Mouse (Mus musculus): Measurements from ENCODE around the gene Lrrc43. TPM values are rescaled to one million over a fixed set of nuclear protein-coding genes. Genes with fewer than 3 reads are reported as not detected.
A peak's percentile ranks its signal among the peaks of the same experiment; 100 is the strongest.

The Lrrc43 gene
- polyA plus RNA-seq, 1 experiment from 2014 or later: 0.10 TPM

DNA sequence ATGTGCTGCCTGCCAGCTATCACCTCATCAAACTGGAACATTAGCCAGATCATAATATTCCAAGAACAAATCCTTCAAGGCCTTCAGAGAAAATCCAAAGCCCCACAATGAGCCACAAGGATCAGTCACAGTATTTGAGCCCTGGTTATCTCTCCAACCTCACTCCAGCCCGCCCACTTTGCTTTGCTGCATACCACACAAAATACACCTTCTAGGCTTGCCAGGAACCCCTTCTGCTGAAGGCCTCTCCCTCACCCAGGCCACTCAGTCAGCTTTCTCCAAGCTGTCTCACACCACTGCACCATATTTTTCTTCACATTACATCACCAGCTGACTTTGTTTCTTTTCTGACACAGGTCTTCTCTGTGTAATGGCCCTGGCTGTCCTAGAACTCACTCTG is 33.1 kb downstream of the Lrrc43 start:
- 88% methylated on average over 1 of the region's 1 CpGs for WGBS
- no peak for ATAC-seq (ENCODE audit: low read depth)
- peaks cover 32% of the 10 kb centered on the region for H3K36me3 ChIP-seq
- peak overlapping the region; percentile 92; the same call in 1 of the 2 replicates for H3K4me2 ChIP-seq
- H3K4me1 ChIP-seq (replicated peaks): peaks cover 36% of the 10 kb centered on the region
- no peak overlapping the region for H3K27ac ChIP-seq (replicated peaks)
- no peaks in the 10 kb centered on the region for H3K9me3 ChIP-seq
- no peaks in the 10 kb centered on the region for H3K27me3 ChIP-seq
- 0 out of 2 replicates have a peak overlapping the region, but pooled peaks have one; percentile 26 for H3K9ac ChIP-seq
- H3K4me3 ChIP-seq: no peak overlapping the region

DNA sequence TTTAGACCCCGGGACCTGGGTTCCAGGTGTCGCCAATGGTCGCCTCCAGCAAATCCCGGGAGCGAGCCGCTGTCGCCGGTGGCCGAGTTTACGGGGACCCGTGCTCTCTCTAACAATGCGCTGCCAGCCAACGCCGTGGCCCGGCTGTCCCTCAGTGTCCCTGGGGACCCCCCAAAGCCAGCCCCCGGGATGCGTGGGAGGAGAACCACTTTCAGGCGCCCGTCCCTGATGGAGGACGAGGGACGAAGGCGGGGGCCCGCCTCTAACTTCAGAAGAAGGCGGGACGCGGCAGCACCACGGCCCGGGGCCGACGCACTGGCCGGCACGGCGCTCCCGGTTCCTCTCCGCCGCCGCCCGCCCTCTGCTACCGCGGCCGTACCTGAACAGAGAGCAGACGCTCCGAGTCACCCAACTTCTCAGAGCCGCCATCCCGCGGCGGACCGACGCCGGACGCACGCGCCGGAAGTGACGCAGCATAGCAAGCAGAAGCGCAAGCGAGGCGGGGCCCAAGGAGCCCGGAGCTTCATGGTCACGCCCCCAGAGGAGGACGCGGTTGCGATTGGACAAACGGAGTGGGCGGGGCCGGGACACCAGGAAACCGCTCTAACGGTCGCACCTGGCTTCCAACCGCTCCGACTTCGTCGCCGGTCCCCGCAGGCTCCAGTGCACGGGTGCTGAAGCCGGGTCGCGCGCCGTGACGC is 34.7 kb downstream of the Lrrc43 start, which contains the start of gene Diablo:
Gene Diablo (minus strand): TSS at position 485 of the 701 bp plus-strand sequence.
- Histone ChIP-seq H3K36me3 (peaks cover 30% of the 10 kb centered on the region), H3K4me3 (peak within 1 kb of the TSS; percentile 88), H3K9ac (peak within 1 kb of the TSS; percentile 79), H3K9me3 (no peaks in the 10 kb centered on the region), H3K27me3 (no peaks in the 10 kb centered on the region), H3K4me2 (peak within 1 kb of the TSS; percentile 92), H3K4me1 (replicated peaks) (peaks cover 36% of the 10 kb centered on the region), H3K27ac (replicated peaks) (peak within 1 kb of the TSS; percentile 75)
- ATAC-seq (ENCODE audit: low read depth): peak; percentile 97
- under 1% methylated on average over 82 of the region's 82 CpGs for WGBS

DNA sequence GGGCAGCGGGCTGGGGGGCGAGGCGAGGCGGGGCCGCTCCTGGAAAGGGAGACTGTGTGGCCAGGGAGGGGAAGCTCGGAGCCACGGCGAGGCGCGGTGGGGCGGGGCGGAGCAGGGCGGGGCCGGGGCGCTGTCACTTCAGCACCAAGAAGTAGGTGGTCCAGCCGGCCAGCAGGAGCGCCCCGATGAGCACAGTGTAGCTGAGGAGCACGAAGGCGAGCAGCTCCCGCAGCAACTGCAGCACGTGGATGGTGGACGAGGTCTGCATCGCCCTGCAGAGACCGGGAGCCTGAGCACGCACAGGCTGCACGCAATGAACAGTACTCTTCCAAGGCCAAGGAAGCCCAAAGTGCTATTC is 35.3 kb downstream of the Lrrc43 start:
- peaks cover 36% of the 10 kb centered on the region for H3K4me1 ChIP-seq (replicated peaks)
- H3K27ac ChIP-seq (replicated peaks): peak overlapping the region; percentile 74
- H3K4me2 ChIP-seq: peak overlapping the region; percentile 69
- peaks cover 30% of the 10 kb centered on the region for H3K36me3 ChIP-seq
- WGBS: 1% methylated on average over 27 of the region's 27 CpGs
- H3K4me3 ChIP-seq: peak overlapping the region; percentile 88
- no peaks in the 10 kb centered on the region for H3K27me3 ChIP-seq
- peak overlapping the region; percentile 62 for H3K9ac ChIP-seq
- no peaks in the 10 kb centered on the region for H3K9me3 ChIP-seq
- peak; percentile 94 for ATAC-seq (ENCODE audit: low read depth)

DNA sequence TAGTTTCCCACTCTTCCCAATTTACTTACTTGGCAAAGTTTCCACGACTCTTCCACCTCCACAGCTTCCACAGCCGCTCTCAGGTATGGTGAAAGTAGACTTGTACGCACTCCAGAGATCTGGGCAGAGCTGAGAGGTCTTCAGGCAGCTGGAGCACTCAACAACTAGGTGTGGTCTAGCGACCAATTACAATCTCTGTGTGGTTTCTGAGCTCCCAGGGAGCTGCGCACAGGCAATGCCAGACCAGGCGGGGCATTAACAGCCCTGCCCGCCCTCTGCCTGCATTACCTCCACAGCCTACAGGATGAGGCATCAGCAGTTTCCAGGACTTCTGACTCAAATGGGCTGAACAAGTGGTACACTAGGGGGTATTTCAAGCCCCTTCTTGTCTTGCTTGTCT is 36.2 kb downstream of the Lrrc43 start, which contains the start of gene Gm49027:
Gene Gm49027 (minus strand): TSS at position 208 of the 400 bp plus-strand sequence.
- Histone ChIP-seq H3K36me3 (peaks cover 37% of the 10 kb centered on the region), H3K4me1 (replicated peaks) (peaks cover 36% of the 10 kb centered on the region), H3K9ac (peak within 1 kb of the TSS; percentile 62), H3K9me3 (no peaks in the 10 kb centered on the region), H3K27ac (replicated peaks) (peak within 1 kb of the TSS; percentile 74), H3K4me2 (peak within 1 kb of the TSS; percentile 69), H3K27me3 (no peaks in the 10 kb centered on the region), H3K4me3 (peak within 1 kb of the TSS; percentile 88)
- no peak for ATAC-seq (ENCODE audit: low read depth)
- WGBS: 81% methylated on average over 7 of the region's 7 CpGs

DNA sequence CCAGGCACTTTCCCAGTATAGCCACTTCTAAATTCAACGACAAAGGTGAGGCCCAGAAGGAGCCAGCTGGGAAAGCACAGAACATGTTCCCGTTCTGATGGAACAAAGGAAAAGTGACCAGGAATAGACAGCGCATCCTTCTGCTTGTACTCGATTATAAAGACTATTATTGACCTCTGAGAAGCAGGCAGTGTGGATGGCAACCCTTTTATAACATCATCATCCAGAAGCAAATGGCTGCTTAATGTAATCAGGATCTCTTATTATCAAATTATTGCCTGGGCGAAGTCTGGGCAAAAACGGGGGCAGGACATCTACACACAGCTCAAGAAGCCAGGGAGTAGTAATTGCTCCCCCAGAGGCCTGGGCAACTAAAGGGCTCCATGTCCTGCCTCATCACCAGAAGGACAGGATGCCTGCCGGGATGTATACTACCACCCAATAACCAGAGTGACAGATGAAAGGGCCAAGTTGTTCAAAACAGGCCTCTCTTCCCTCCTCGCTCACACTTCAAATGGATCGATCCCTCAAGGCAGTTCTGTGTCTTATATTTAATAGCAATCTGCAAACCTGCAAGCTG is 36.9 kb downstream of the Lrrc43 start:
- Histone ChIP-seq H3K27ac (replicated peaks) (no peak overlapping the region), H3K27me3 (no peaks in the 10 kb centered on the region)
- no peak for ATAC-seq (ENCODE audit: low read depth)

DNA sequence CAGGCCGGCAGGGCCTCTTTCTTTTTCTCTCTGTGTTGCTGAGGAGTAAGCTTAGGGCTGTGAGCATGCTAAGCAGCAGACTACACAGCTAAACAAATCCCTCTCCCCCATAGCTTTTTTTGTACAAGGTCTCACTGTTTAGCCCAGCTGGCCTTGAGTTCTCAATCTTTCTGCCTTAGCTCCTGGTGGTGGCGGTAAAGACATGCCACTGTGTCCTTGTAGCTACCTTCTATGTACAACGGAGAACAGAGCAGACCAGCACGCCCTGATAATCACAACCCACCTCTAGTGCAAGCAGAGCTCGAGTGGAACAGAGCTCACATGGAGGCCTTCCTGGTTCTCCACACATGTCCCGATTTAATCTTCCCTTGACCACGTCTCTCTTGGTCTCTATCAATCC is 39.5 kb downstream of the Lrrc43 start:
- Histone ChIP-seq H3K4me3 (no peak overlapping the region), H3K27ac (replicated peaks) (no peak overlapping the region), H3K36me3 (peaks cover 71% of the 10 kb centered on the region), H3K4me2 (no peak overlapping the region), H3K4me1 (replicated peaks) (peaks cover 12% of the 10 kb centered on the region), H3K9ac (no peak overlapping the region), H3K9me3 (no peaks in the 10 kb centered on the region), H3K27me3 (no peaks in the 10 kb centered on the region)
- no peak for ATAC-seq (ENCODE audit: low read depth)
- 79% methylated on average over 7 of the region's 7 CpGs for WGBS

More for the DNA sequence above, 36.9 kb downstream of the Lrrc43 start:
- 91% methylated on average over 9 of the region's 9 CpGs for WGBS
- H3K4me1 ChIP-seq (replicated peaks): peaks cover 36% of the 10 kb centered on the region
- peaks cover 44% of the 10 kb centered on the region for H3K36me3 ChIP-seq
- H3K4me2 ChIP-seq: no peak overlapping the region
- H3K9ac ChIP-seq: no peak overlapping the region
- no peak overlapping the region for H3K4me3 ChIP-seq
- no peaks in the 10 kb centered on the region for H3K9me3 ChIP-seq

DNA sequence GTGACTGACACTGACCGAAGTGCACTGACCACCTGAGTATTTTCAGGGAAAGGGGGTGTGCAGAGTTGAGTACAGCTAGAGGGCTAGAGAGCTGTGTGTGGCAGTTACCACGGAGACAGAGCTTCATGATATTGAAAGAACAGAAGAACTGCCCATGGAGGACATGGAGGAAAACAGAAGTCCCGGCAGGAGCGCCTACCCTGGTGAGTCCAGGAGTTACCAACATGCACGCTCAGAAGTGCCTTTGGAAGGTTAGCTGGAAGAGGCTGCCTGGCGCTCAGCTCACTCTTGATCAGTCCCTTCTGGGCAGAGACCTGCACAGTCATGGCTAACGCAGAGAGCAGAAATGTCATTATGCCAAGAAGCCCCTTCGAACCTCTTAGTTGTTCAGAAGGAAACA is 41.0 kb downstream of the Lrrc43 start:
- Histone ChIP-seq H3K36me3 (peaks cover 85% of the 10 kb centered on the region), H3K9ac (no peak overlapping the region), H3K4me1 (replicated peaks) (peaks cover 5% of the 10 kb centered on the region; the same call in 1 of the 2 replicates), H3K27me3 (no peaks in the 10 kb centered on the region), H3K4me3 (no peak overlapping the region), H3K9me3 (no peaks in the 10 kb centered on the region), H3K4me2 (no peak overlapping the region), H3K27ac (replicated peaks) (no peak overlapping the region)
- no peak for ATAC-seq (ENCODE audit: low read depth)
- WGBS: 86% methylated on average over 8 of the region's 8 CpGs

DNA sequence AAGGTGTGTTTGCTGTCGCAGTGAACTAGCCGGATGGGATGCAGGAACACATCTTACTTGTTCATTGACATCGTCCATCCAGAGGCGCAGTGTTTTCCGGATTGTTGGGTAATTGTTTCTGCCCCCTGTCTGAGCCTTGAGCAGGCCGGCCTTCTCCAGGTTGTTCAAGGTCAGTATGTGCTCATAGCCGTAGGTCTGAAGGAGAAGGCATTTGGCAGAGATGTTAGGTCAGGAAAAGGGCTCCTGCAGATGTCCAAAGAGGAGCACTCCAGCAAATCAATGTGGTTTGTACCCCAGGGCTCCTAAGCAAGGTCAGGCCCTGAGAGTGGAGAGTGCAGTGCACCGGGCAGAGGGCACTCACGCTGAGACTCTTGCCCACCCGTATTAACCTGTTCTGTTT is 44.7 kb downstream of the Lrrc43 start:
- H3K27me3 ChIP-seq: no peaks in the 10 kb centered on the region
- no peak for ATAC-seq (ENCODE audit: low read depth)
- no peaks in the 10 kb centered on the region for H3K4me1 ChIP-seq (replicated peaks)
- no peak overlapping the region for H3K27ac ChIP-seq (replicated peaks)
- peaks cover 87% of the 10 kb centered on the region for H3K36me3 ChIP-seq
- no peaks in the 10 kb centered on the region for H3K9me3 ChIP-seq
- H3K4me3 ChIP-seq: no peak overlapping the region
- no peak overlapping the region for H3K4me2 ChIP-seq
- WGBS: 93% methylated on average over 10 of the region's 10 CpGs
- no peak overlapping the region for H3K9ac ChIP-seq

DNA sequence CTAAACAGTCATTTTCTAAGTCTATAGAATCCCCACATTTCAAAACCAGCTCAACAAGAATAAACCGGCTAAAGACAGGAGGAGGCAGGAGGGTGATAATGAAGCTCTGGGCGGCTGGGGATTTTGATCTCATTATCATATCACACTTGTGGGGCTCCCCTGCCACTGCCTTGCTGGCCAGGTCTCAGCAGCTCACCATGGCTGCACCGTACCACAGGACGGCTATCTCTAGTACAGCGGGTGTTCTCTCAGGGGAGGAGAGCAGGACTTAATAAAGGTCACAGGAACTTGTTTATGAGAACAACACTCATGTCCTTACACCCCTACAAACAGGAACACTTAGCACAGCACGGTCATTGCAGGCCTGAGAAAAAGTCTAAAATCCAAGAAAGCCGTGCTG is 66.6 kb downstream of the Lrrc43 start:
- no peak overlapping the region for H3K4me2 ChIP-seq
- H3K36me3 ChIP-seq: peaks cover 59% of the 10 kb centered on the region
- no peaks in the 10 kb centered on the region for H3K4me1 ChIP-seq (replicated peaks)
- no peaks in the 10 kb centered on the region for H3K9me3 ChIP-seq
- no peak for ATAC-seq (ENCODE audit: low read depth)
- no peak overlapping the region for H3K4me3 ChIP-seq
- no peak overlapping the region for H3K27ac ChIP-seq (replicated peaks)
- no peak overlapping the region for H3K9ac ChIP-seq
- H3K27me3 ChIP-seq: no peaks in the 10 kb centered on the region
- WGBS: 92% methylated on average over 7 of the region's 7 CpGs

DNA sequence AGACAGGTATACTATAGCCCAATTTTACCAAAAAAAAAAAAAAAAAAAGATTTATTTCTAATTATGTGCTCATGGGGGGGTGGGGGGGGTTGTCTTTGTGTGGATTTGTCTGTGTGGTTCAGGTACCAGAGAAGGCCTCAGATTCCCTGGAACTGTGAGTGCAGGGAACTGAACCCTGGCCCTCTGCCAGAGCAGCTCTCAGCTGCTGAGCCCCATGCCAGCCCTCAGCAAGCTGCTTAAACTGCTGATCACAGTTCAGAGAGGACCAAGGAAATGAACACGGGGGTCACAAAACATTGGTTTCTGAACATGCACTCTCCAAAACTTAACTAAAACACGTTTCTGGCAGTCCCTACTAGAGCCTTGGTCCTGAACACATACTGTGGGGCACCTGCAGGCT is 67.3 kb downstream of the Lrrc43 start:
- Histone ChIP-seq H3K36me3 (peaks cover 66% of the 10 kb centered on the region), H3K9me3 (no peaks in the 10 kb centered on the region), H3K9ac (no peak overlapping the region), H3K4me3 (no peak overlapping the region), H3K4me2 (no peak overlapping the region), H3K27ac (replicated peaks) (no peak overlapping the region), H3K4me1 (replicated peaks) (no peaks in the 10 kb centered on the region), H3K27me3 (no peaks in the 10 kb centered on the region)
- no peak for ATAC-seq (ENCODE audit: low read depth)
- WGBS: 84% methylated on average over 2 of the region's 2 CpGs
